Mouse (Mus musculus): ENCODE data around the gene Tmem171. TPM values are rescaled to one million over a fixed set of nuclear protein-coding genes. Genes with fewer than 3 reads are reported as not detected.

Tmem171 gene
- polyA plus RNA-seq, 1 experiment from 2014 or later = 1.0 TPM

DNA sequence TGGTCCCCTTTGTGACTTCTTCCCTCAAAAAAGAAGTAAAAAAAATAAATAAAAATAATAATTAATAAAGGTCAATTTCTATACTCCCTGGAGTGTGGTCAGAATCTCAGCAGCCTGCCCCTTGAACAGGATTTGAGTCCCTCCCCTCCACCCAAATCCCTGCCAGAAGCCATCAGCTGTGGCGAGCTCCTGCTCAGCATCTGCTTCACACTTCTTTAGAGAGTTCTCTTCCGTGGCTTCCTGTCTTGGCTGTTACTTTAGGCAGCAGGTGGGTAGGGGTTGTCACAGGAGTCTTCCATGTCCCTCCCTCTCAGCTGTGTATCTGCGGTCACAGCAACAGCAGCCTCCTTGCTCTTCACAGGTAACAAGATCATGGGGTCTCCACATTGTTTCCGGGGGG, 10.9 kb upstream of the Tmem171 start:
- H3K27ac ChIP-seq = no peak overlapping the region
- 74% methylated on average over 4 of the region's 4 CpGs for WGBS
- H3K4me3 ChIP-seq = no peak overlapping the region
- no peaks in the 10 kb centered on the region for H3K36me3 ChIP-seq
- peaks cover 7% of the 10 kb centered on the region; the same call in 1 of the 2 replicates for H3K4me1 ChIP-seq
- H3K9me3 ChIP-seq = no peaks in the 10 kb centered on the region
- H3K27me3 ChIP-seq (ENCODE audit: insufficient read depth, poor library complexity, severe bottlenecking) = no peaks in the 10 kb centered on the region
- DNase-seq (ENCODE audit: low spot score) = peak; percentile 64

DNA sequence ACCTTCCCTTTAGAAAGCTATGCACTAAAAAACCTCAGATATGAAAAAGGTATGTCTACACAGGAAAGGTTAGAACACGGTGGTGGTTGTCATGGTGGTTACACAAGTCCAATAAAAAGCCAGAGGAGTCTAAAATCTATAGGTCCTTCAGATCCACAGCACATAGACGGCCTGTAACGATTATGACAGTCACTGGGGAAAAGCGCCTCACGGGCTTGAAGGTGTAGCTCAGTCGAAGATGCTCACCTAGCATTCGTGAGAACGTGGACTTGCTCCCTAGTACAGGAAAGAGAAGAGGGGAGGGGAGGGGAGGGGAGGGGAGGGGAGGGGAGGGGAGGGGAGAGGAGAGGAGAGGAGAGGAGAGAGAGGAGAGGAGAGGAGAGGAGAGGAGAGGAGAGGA, 9.2 kb upstream of the Tmem171 start:
- Histone ChIP-seq H3K4me3 (no peak overlapping the region), H3K4me1 (peaks cover 22% of the 10 kb centered on the region), H3K9me3 (no peaks in the 10 kb centered on the region), H3K27ac (no peak overlapping the region), H3K36me3 (no peaks in the 10 kb centered on the region), H3K27me3 (ENCODE audit: insufficient read depth, poor library complexity, severe bottlenecking) (no peaks in the 10 kb centered on the region)
- 76% methylated on average over 8 of the region's 8 CpGs for WGBS
- DNase-seq (ENCODE audit: low spot score) = peak; percentile 72

DNA sequence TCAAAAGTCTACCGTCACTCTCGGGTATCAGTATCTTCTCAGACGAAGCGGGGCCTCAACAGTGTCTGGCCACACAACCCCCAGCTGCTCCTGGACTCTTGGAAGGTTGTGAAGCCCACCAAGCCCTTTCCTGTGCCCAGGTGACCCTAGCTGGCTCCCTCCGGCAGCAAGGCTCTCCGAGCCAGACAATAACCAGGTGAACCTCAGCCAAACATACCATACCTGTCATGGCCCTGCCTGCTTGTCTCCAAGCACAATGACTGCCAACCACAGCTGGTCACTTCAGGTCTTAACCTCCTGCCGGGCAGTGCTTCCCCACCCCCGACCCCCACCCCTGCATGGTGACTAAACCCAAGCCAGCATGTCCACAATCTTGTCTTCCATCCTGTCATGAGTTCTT, 7.7 kb upstream of the Tmem171 start:
- Histone ChIP-seq H3K4me1 (peaks cover 22% of the 10 kb centered on the region), H3K4me3 (no peak overlapping the region), H3K27ac (no peak overlapping the region), H3K9me3 (no peaks in the 10 kb centered on the region), H3K36me3 (no peaks in the 10 kb centered on the region), H3K27me3 (ENCODE audit: insufficient read depth, poor library complexity, severe bottlenecking) (no peaks in the 10 kb centered on the region)
- WGBS = 83% methylated on average over 8 of the region's 8 CpGs
- no peak for DNase-seq (ENCODE audit: low spot score)

DNA sequence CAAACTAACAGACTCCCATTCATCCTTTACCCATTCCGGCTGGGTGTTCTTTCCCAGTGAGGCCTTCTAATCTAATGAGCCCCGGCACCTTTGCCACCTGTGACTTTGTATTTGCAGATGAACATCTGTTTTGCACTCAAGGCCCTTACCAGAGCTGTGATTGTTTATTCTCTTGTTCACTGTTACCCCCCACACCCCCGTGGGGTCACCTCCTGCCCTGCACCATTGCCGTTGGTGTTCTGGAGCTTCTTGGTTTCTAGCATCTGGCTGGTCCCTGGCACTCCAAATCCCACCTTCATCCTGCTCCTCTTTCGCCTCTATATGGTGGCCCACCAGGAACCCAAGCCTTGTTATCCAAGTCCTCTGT, 6.7 kb upstream of the Tmem171 start:
- Histone ChIP-seq H3K9me3 (no peaks in the 10 kb centered on the region), H3K4me1 (peaks cover 25% of the 10 kb centered on the region), H3K4me3 (no peak overlapping the region), H3K36me3 (no peaks in the 10 kb centered on the region), H3K27me3 (ENCODE audit: insufficient read depth, poor library complexity, severe bottlenecking) (peaks cover under 1% of the 10 kb centered on the region; the same call in 1 of the 2 replicates), H3K27ac (no peak overlapping the region)
- peak; percentile 68 for DNase-seq (ENCODE audit: low spot score)
- WGBS = 87% methylated on average over 5 of the region's 5 CpGs

DNA sequence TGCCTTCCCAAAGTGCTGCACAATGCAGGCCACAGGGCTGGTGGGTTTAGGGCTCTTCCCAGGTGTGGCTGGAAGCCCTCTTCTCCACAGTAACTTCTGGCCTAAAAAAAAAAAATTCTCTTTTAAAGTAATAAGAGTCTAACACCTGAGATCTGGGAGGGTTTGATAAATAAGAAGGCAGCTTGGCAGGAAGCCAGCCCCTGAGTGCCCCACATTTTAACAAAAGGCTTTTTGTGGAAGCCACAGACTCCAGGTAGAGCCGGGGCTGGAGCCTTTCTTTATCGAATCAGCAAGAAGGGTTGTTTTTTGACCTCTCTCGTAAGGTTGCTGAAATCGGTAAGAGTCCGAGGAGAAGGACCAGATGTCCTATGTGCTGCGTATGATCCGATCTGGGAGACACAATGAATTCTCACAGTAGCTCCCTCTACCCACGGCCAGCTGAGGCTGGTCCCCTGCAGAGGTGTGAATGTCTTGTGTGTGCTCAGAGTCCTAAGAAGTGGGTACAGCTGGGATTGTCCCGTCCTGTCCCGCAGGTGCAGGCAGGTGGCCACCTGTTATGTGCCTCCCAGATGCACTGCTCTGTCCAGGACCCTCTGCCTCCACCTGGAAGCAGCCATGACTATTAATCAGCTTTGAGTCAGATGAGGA, 6.2 kb upstream of the Tmem171 start:
- Histone ChIP-seq H3K36me3 (no peaks in the 10 kb centered on the region), H3K9me3 (no peaks in the 10 kb centered on the region), H3K4me1 (peaks cover 29% of the 10 kb centered on the region), H3K4me3 (no peak overlapping the region), H3K27ac (no peak overlapping the region), H3K27me3 (ENCODE audit: insufficient read depth, poor library complexity, severe bottlenecking) (peaks cover 5% of the 10 kb centered on the region)
- WGBS = 66% methylated on average over 10 of the region's 10 CpGs
- DNase-seq (ENCODE audit: low spot score) = peak; percentile 72

DNA sequence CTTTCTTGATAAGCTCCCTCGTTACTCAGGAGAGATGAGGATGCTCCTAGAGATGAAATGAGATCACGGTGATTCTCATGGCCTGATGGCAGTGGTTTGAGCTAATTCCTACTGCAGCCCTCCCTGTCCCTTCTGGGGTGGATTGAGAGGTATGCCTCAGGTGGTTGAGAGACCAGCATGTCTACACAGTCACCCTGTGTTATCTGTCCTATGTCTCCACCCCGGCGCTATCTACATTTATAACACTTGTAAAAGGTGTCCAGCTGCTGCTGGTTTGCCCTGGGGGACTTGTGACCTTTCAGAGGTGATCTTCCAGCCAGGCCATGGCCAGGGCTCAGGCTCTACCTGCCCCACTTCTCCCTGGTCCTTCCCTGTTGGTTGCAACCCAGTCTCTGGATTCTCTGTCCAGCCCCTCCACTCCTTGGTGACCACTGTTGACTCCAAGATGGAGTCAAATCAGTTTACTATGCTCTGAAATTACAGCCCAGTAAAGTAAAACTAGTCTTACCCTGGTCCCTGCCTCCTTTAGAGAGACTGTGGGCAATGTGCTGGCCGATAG, 5.4 kb upstream of the Tmem171 start:
- Histone ChIP-seq H3K36me3 (no peaks in the 10 kb centered on the region), H3K27me3 (ENCODE audit: insufficient read depth, poor library complexity, severe bottlenecking) (peaks cover 13% of the 10 kb centered on the region), H3K27ac (no peak overlapping the region), H3K4me1 (peaks cover 36% of the 10 kb centered on the region), H3K9me3 (no peaks in the 10 kb centered on the region), H3K4me3 (no peak overlapping the region)
- DNase-seq (ENCODE audit: low spot score) = peak; percentile 60
- WGBS = 54% methylated on average over 5 of the region's 5 CpGs

DNA sequence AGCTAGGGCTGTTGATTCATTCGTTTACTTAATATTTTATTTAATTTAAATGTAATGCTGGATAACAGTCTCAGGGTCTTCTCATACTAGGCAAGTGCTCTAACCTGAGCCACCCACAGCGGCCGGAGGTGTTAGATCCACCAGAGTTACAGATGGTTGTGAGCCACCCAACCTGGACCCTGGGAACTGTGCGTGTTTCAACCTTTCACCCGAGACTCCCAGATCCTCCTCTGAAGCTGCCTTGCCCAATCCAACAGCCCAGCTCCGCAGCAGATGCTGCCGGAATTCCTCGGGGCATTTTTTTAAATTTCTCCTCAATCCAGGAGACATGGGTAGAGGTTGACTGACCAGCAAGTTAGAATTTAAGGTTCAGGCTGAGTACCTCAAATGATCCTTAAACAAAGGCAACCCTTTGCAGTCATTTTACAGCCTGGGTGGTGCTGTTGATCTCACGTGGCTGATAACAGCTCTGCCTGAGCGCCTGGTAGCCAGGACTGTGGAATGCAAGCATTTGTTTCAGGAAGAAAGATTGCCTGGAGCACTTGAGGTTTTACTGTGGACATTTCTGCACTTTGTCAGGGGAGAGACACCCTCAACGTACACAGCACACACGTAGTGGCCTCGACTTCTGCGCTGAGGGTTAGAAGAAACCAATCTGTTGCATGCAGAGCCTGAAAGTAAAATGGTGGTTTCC, 4.6 kb upstream of the Tmem171 start:
- DNase-seq (ENCODE audit: low spot score) = peak; percentile 73
- Histone ChIP-seq H3K4me1 (peaks cover 42% of the 10 kb centered on the region), H3K36me3 (no peaks in the 10 kb centered on the region), H3K4me3 (0 out of 2 replicates have a peak overlapping the region, but pooled peaks have one; percentile 7), H3K9me3 (no peaks in the 10 kb centered on the region), H3K27me3 (ENCODE audit: insufficient read depth, poor library complexity, severe bottlenecking) (peaks cover 21% of the 10 kb centered on the region), H3K27ac (peak overlapping the region; percentile 42)
- WGBS = 39% methylated on average over 14 of the region's 14 CpGs

DNA sequence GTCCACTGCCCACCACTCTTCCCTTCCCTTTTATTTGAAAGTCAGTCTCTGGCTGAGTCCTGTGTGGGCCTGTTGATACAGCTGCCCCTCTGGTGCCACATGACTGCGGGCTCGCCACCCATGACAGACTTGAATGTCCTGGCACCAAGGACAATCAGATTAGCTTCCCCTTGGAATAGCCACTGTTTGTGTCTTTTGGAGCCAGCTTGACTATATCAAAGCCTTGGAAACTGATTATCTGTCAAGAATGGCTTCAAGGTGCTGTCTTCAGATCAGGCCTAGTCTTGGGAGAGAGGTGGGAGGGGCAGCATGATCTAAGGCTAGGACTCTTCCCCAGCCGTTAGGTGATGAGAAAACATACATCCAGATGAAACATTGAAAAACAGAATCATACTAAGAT, 2.1 kb upstream of the Tmem171 start:
- peaks cover 39% of the 10 kb centered on the region for H3K27me3 ChIP-seq (ENCODE audit: insufficient read depth, poor library complexity, severe bottlenecking)
- H3K27ac ChIP-seq = no peak overlapping the region
- H3K4me1 ChIP-seq = peaks cover 42% of the 10 kb centered on the region
- H3K9me3 ChIP-seq = no peaks in the 10 kb centered on the region
- H3K36me3 ChIP-seq = no peaks in the 10 kb centered on the region
- DNase-seq (ENCODE audit: low spot score) = no peak
- H3K4me3 ChIP-seq = no peak overlapping the region
- WGBS = 72% methylated on average over 3 of the region's 3 CpGs

DNA sequence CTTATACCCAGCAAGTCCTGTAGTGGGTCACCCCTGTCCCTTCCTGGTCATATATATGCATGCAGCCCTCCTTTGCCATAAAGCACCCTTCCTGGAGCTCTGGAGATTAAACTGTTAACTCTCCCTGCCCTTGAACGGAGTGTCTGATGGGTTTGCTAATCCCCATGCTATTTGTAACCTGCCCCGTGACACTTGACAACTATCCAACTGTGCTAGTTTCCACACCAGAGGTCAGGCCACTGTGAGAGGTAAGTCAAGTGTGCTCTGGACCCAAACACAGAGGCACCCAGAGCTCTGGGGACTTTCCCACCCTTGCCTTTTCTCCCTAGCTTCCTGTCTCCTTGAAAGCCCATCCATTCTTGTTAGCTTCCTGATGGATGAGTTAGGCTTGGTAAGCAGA, 912 bp upstream of the Tmem171 start:
- peak overlapping the region; percentile 60; the same call in 1 of the 2 replicates for H3K4me3 ChIP-seq
- peaks cover 38% of the 10 kb centered on the region for H3K4me1 ChIP-seq
- peaks cover 39% of the 10 kb centered on the region for H3K27me3 ChIP-seq (ENCODE audit: insufficient read depth, poor library complexity, severe bottlenecking)
- peak overlapping the region; percentile 86 for H3K27ac ChIP-seq
- no peaks in the 10 kb centered on the region for H3K36me3 ChIP-seq
- no peaks in the 10 kb centered on the region for H3K9me3 ChIP-seq
- no peak for DNase-seq (ENCODE audit: low spot score)
- WGBS = 13% methylated on average over 2 of the region's 2 CpGs

DNA sequence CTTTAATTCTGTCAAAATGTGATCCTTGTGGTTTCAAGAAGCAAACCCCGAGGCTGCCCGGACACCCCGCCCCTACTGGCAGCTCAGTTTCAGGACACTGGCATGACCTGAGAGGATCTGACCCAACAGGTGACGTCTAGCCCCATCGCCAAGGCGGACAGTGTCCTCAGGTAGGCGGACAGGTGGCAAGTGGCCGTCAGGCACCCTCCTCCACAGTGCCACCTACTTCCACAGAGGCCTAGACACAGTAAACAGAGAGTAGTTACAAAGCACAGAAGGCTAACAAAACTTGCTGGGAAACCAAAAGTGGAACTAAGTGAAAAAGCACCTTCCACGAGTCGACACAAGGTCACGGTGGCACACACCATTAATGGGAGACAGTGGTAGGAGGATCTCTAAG, 1.3 kb downstream of the Tmem171 start:
- no peaks in the 10 kb centered on the region for H3K9me3 ChIP-seq
- WGBS = 89% methylated on average over 11 of the region's 11 CpGs
- no peaks in the 10 kb centered on the region for H3K36me3 ChIP-seq
- no peak overlapping the region for H3K4me3 ChIP-seq
- peaks cover 37% of the 10 kb centered on the region for H3K4me1 ChIP-seq
- H3K27ac ChIP-seq = no peak overlapping the region; the same call in 1 of the 2 replicates
- peaks cover 39% of the 10 kb centered on the region for H3K27me3 ChIP-seq (ENCODE audit: insufficient read depth, poor library complexity, severe bottlenecking)
- DNase-seq (ENCODE audit: low spot score) = no peak

DNA sequence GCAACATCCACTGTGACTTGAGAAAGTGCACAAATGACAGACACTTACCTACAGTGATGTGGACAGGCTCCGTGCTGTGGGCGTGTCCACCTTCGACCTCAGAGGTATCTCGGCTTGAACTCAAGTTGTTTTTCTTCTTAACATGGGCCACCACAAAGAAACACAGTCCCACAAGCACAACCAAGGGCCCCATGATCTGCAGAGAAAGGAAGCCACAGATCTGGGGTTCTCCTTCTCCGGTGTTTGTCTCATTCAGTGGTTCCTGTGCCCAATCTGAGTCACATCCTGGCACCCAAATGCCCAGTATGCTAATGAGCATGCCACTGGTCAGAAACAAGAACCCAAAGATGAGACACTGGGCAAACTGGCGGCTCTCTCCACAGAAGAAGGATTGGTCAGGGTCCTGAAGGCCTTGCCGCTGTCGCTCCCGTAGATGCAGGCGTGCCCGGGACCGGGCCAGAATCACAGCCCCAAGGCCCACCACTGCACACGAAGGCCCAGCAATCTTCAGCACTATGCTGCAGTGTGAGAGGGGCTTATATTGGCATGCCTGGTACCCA, 2.6 kb downstream of the Tmem171 start:
- peaks cover 37% of the 10 kb centered on the region for H3K4me1 ChIP-seq
- 92% methylated on average over 13 of the region's 13 CpGs for WGBS
- H3K9me3 ChIP-seq = no peaks in the 10 kb centered on the region
- no peak for DNase-seq (ENCODE audit: low spot score)
- H3K27ac ChIP-seq = no peak overlapping the region
- peaks cover 39% of the 10 kb centered on the region for H3K27me3 ChIP-seq (ENCODE audit: insufficient read depth, poor library complexity, severe bottlenecking)
- no peak overlapping the region for H3K4me3 ChIP-seq
- no peaks in the 10 kb centered on the region for H3K36me3 ChIP-seq

DNA sequence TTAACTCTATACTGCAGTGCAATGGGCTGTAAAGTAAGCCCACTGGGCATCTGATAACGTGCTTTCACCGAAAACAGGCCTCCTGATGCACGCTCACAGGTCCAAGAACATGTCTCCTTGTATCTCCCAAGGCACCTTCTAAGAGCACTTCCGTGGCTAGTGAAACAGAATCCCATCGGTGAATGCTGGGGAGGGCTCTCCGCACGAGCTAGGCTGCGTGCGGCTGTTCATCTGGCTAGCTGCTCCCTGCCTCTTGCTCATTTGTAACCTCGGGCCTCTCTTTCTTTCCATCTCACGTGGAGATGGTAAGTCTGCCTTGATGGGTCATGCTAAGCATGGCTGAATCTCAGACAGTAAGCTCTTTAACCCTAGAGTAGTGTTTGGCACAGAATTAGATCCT, 3.7 kb downstream of the Tmem171 start:
- H3K9me3 ChIP-seq = no peaks in the 10 kb centered on the region
- no peak overlapping the region for H3K27ac ChIP-seq
- 91% methylated on average over 11 of the region's 11 CpGs for WGBS
- peaks cover 30% of the 10 kb centered on the region for H3K4me1 ChIP-seq
- H3K4me3 ChIP-seq = no peak overlapping the region
- H3K27me3 ChIP-seq (ENCODE audit: insufficient read depth, poor library complexity, severe bottlenecking) = peaks cover 34% of the 10 kb centered on the region
- peak; percentile 16 for DNase-seq (ENCODE audit: low spot score)
- no peaks in the 10 kb centered on the region for H3K36me3 ChIP-seq

DNA sequence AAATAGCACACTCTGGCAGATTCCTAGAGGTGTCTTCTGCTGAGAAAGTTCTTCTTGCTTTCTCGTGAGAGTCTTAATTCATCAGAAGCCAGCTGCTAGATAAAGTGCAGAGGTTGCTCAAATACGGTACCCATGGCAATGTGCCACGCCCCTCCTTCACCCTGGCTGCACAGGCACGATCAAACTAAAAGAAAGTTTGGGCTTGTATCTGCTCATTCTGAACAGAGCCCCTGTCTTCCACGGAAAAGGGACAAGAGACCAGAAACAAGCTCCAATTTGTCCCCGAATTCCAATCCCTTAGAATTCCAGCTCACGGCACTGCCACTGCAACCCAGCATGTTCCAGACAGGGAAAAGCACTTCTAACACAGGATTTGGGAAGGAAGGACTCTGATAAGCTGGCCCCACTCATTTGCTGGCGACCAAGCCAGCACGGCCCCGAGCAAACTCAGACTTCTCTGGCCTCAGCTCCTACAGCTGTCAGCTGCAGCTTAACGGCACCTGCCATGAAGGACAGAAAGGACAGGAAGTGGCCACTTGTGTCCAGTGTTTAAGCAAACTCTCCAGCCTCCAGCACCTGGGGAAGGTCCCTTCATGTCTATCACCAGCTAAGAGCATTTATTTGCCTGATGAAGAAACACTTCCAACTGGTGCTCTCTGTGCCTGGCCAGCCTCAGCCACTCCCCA, 4.9 kb downstream of the Tmem171 start:
- H3K9me3 ChIP-seq = no peaks in the 10 kb centered on the region
- DNase-seq (ENCODE audit: low spot score) = no peak
- 30% methylated on average over 11 of the region's 11 CpGs for WGBS
- peaks cover 19% of the 10 kb centered on the region for H3K4me1 ChIP-seq
- peaks cover 23% of the 10 kb centered on the region for H3K27me3 ChIP-seq (ENCODE audit: insufficient read depth, poor library complexity, severe bottlenecking)
- no peaks in the 10 kb centered on the region for H3K36me3 ChIP-seq
- H3K4me3 ChIP-seq = peak overlapping the region; percentile 36
- H3K27ac ChIP-seq = peak overlapping the region; percentile 71
